ENCODE assay signal across 19 mouse cellular contexts in genomic region chr4:142308271-142308670, GRCm38 (mm10).
"Had no signal": no experiment of that assay in that cellular context is flagged by ENCODE, and none has a peak within 500 bp of the region (broad histone marks: within the 10 kb centered on the region; RNA-seq: fewer than 3 reads in every experiment).

No protein-coding gene starts in this region.

- H3K4me1 ChIP-seq: megakaryocyte, embryonic 14.5 days had no signal

- H3K36me3 ChIP-seq: limb, embryonic 15.5 days; lung, embryonic 15.5 days; midbrain, embryonic 10.5 days; midbrain, embryonic 15.5 days; neural tube, embryonic 12.5 days; neural tube, embryonic 15.5 days had no signal

- H3K9ac ChIP-seq: limb, embryonic 12.5 days; limb, embryonic 15.5 days; liver, embryonic 14.5 days; liver, postnatal 0 days; lung, embryonic 15.5 days; midbrain, embryonic 15.5 days; neural tube, embryonic 12.5 days; neural tube, embryonic 15.5 days had no signal

- H3K4me2 ChIP-seq: limb, embryonic 12.5 days; limb, embryonic 15.5 days; liver, embryonic 11.5 days; lung, embryonic 15.5 days; midbrain, embryonic 15.5 days; neural tube, embryonic 12.5 days; neural tube, embryonic 15.5 days had no signal

- H3K27me3 ChIP-seq: limb, embryonic 12.5 days; limb, embryonic 15.5 days; lung, embryonic 15.5 days; midbrain, embryonic 15.5 days; neural tube, embryonic 12.5 days; neural tube, embryonic 15.5 days had no signal

- H3K4me3 ChIP-seq: limb, embryonic 12.5 days; limb, embryonic 15.5 days; lung, embryonic 15.5 days; midbrain, embryonic 10.5 days; midbrain, embryonic 15.5 days; neural tube, embryonic 12.5 days; neural tube, embryonic 15.5 days had no signal

- DNase-seq: kidney, adult 18-20 months; kidney, adult 9 months; kidney, postnatal 25 days; left cerebral cortex, postnatal 4 days; liver, postnatal 0 days; lung, postnatal 36 days; thymus, postnatal 25 days had no signal

- H3K9me3 ChIP-seq: limb, embryonic 15.5 days; lung, embryonic 15.5 days; midbrain, embryonic 15.5 days had no signal

- ATAC-seq: inflammation-experienced regulatory T-cells, adult 6 months; intestine, embryonic 16.5 days; liver, postnatal 0 days; midbrain, embryonic 15.5 days had no signal

- H3K27ac ChIP-seq: limb, embryonic 12.5 days; limb, embryonic 15.5 days; liver, embryonic 14.5 days; lung, embryonic 15.5 days; midbrain, embryonic 10.5 days; midbrain, embryonic 15.5 days; neural tube, embryonic 12.5 days; neural tube, embryonic 15.5 days had no signal
